Mouse (Mus musculus) intestine, embryonic 15.5 days (tissue): Measurements from ENCODE around the gene Myh4. TPM values are rescaled to one million over a fixed set of nuclear protein-coding genes. Genes with fewer than 3 reads are reported as not detected.

Experiments used
- ATAC-seq: fragments of 200-750 bp; cut with Nextera tagmentation; 2 replicates; pipeline ENCODE4 v1.8.0; 2017; ENCODE audit warnings: moderate TSS enrichment, moderate library complexity
- H3K27ac ChIP-seq: fragments of 300-500 bp; sonication (generic); 2 replicates; pipeline ENCODE4 v1.5.1; 2015; ENCODE audit warnings: mild to moderate bottlenecking, inconsistent platforms
- H3K27me3 ChIP-seq: fragments of 300-500 bp; sonication (generic); replicated peaks from 2 replicates; pipeline ENCODE4 v1.6.1; 2015; ENCODE audit warnings: inconsistent platforms
- H3K36me3 ChIP-seq: fragments of 300-500 bp; sonication (generic); 2 replicates; pipeline ENCODE4 v1.6.1; 2015; ENCODE audit warnings: inconsistent platforms
- H3K4me1 ChIP-seq: fragments of 300-500 bp; sonication (generic); replicated peaks from 2 replicates; pipeline ENCODE4 v1.6.1; 2015; ENCODE audit warnings: inconsistent platforms
- H3K4me2 ChIP-seq: fragments of 300-500 bp; sonication (generic); replicated peaks from 2 replicates; pipeline ENCODE4 v1.6.1; 2015; ENCODE audit warnings: mild to moderate bottlenecking, inconsistent platforms
- H3K4me3 ChIP-seq: fragments of 300-500 bp; sonication (generic); replicated peaks from 2 replicates; pipeline ENCODE4 v1.5.1; 2015; ENCODE audit warnings: inconsistent platforms
- H3K9ac ChIP-seq: fragments of 300-500 bp; sonication (generic); 2 replicates; pipeline ENCODE4 v1.6.1; 2015; ENCODE audit warnings: inconsistent platforms
- H3K9me3 ChIP-seq: fragments of 300-500 bp; sonication (generic); 2 replicates; pipeline ENCODE4 v1.6.1; 2016; ENCODE audit warnings: inconsistent platforms
- WGBS: fragments of 180-500 bp; shearing (Covaris S2); methylation state at CpG from one replicate; pipeline ENCODE4 v1.1.7; 2015; 5-methylcytosine and 5-hydroxymethylcytosine counted together
- polyA plus RNA-seq: library from polyadenylated mRNA; unstranded; fragments of >200 nt; fragmentation: Nextera tagmentation; extraction: Ambion mirVana; gene quantifications from 2 replicates; pipeline ENCODE4 v1.2.1, GENCODE M21; 2015

The Myh4 gene
- polyA plus RNA-seq, 1 experiment from 2014 or later, result 0.08 TPM

- no peaks in the 10 kb centered on the region for H3K4me1 ChIP-seq
- H3K27me3 ChIP-seq, result no peaks in the 10 kb centered on the region
- no peak overlapping the region for H3K4me3 ChIP-seq
- ATAC-seq, result no peak
- H3K27ac ChIP-seq, result no peak overlapping the region
- no peaks in the 10 kb centered on the region for H3K36me3 ChIP-seq
- H3K9ac ChIP-seq, result no peak overlapping the region
- WGBS, result 82% methylated on average over 9 of the region's 9 CpGs
- no peaks in the 10 kb centered on the region for H3K9me3 ChIP-seq
- H3K4me2 ChIP-seq, result no peak overlapping the region
Observed at GRCm38 (mm10) chr11:67236799-67237198, 1.0 kb upstream of the Myh4 start.

- Histone ChIP-seq H3K4me3 (no peak overlapping the region), H3K4me1 (no peaks in the 10 kb centered on the region), H3K9ac (no peak overlapping the region), H3K27me3 (no peaks in the 10 kb centered on the region), H3K36me3 (no peaks in the 10 kb centered on the region), H3K9me3 (no peaks in the 10 kb centered on the region), H3K27ac (no peak overlapping the region), H3K4me2 (no peak overlapping the region)
- 81% methylated on average over 6 of the region's 6 CpGs for WGBS
- ATAC-seq, result no peak
Observed at GRCm38 (mm10) chr11:67241051-67241450, 3.2 kb downstream of the Myh4 start.

GRCm38 (mm10) chr11:67253691-67254090 is 15.9 kb downstream of the Myh4 start:
- Histone ChIP-seq H3K4me2 (no peak overlapping the region), H3K9ac (no peak overlapping the region), H3K4me1 (no peaks in the 10 kb centered on the region), H3K9me3 (no peaks in the 10 kb centered on the region), H3K27ac (no peak overlapping the region), H3K27me3 (no peaks in the 10 kb centered on the region), H3K4me3 (no peak overlapping the region), H3K36me3 (no peaks in the 10 kb centered on the region)
- 91% methylated on average over 4 of the region's 4 CpGs for WGBS
- ATAC-seq, result no peak

GRCm38 (mm10) chr11:67257048-67257447 is 19.2 kb downstream of the Myh4 start:
- ATAC-seq, result no peak
- no peaks in the 10 kb centered on the region for H3K9me3 ChIP-seq
- H3K4me1 ChIP-seq, result no peaks in the 10 kb centered on the region
- no peaks in the 10 kb centered on the region for H3K27me3 ChIP-seq
- no peak overlapping the region for H3K4me2 ChIP-seq
- H3K36me3 ChIP-seq, result no peaks in the 10 kb centered on the region
- 88% methylated on average over 7 of the region's 7 CpGs for WGBS
- no peak overlapping the region for H3K27ac ChIP-seq
- no peak overlapping the region for H3K9ac ChIP-seq
- no peak overlapping the region for H3K4me3 ChIP-seq

- Histone ChIP-seq H3K27me3 (no peaks in the 10 kb centered on the region), H3K9me3 (no peaks in the 10 kb centered on the region), H3K9ac (no peak overlapping the region), H3K36me3 (no peaks in the 10 kb centered on the region), H3K4me2 (no peak overlapping the region), H3K27ac (no peak overlapping the region), H3K4me1 (no peaks in the 10 kb centered on the region), H3K4me3 (no peak overlapping the region)
- WGBS, result 78% methylated on average over 6 of the region's 6 CpGs
- no peak for ATAC-seq
Observed at GRCm38 (mm10) chr11:67260956-67261355, 23.1 kb downstream of the Myh4 start.

GRCm38 (mm10) chr11:67276601-67277174 is 38.9 kb downstream of the Myh4 start, which contains the start of gene Myh8:
Gene Myh8, plus strand, starts transcription at chr11:67277124.
- Histone ChIP-seq H3K9ac (no peak within 1 kb of the TSS), H3K4me1 (no peaks in the 10 kb centered on the region), H3K27me3 (no peaks in the 10 kb centered on the region), H3K4me3 (no peak within 1 kb of the TSS), H3K4me2 (no peak within 1 kb of the TSS), H3K36me3 (no peaks in the 10 kb centered on the region), H3K9me3 (no peaks in the 10 kb centered on the region), H3K27ac (no peak within 1 kb of the TSS)
- ATAC-seq, result no peak
- 66% methylated on average over 10 of the region's 10 CpGs for whole genome bisulfite sequencing

- ATAC-seq, result no peak
- WGBS, result 76% methylated on average over 1 of the region's 1 CpGs
Observed at GRCm38 (mm10) chr11:67293440-67293839, 55.6 kb downstream of the Myh4 start.

More at GRCm38 (mm10) chr11:67293440-67293839, 55.6 kb downstream of the Myh4 start:
- no peak overlapping the region for H3K4me3 ChIP-seq
- no peaks in the 10 kb centered on the region for H3K9me3 ChIP-seq
- H3K9ac ChIP-seq, result no peak overlapping the region
- no peak overlapping the region for H3K27ac ChIP-seq
- no peaks in the 10 kb centered on the region for H3K4me1 ChIP-seq
- H3K36me3 ChIP-seq, result no peaks in the 10 kb centered on the region
- no peaks in the 10 kb centered on the region for H3K27me3 ChIP-seq
- H3K4me2 ChIP-seq, result no peak overlapping the region

Other genes starting within 250 kb of the Myh4 start
- gene Tmem220, start 212.9 kb upstream of the Myh4 start, polyA plus RNA-seq, result 2.7 and 3.0 TPM in 2 replicates
- 20.8 and 24.2 TPM in 2 replicates for gene Adprm, start 185.4 kb upstream of the Myh4 start, polyA plus RNA-seq
- gene Sco1, start 185.4 kb upstream of the Myh4 start, polyA plus RNA-seq, result 19.5 and 20.7 TPM in 2 replicates
- 0.48 and 1.2 TPM in 2 replicates for gene Myh3, start 159.7 kb upstream of the Myh4 start, polyA plus RNA-seq
- 0.03 TPM in 1 of 2 replicates, not detected in the other for gene Myh2, start 67.0 kb upstream of the Myh4 start, polyA plus RNA-seq
- 0.03 TPM in 1 of 2 replicates, not detected in the other for gene Myh1, start 38.0 kb upstream of the Myh4 start, polyA plus RNA-seq
- gene Myh8, start 39.1 kb downstream of the Myh4 start, polyA plus RNA-seq, result 0.48 and 1.5 TPM in 2 replicates
- gene Myh13, start 83.6 kb downstream of the Myh4 start, polyA plus RNA-seq, result not detected in 2 replicates
- 10.1 and 10.4 TPM in 2 replicates for gene Gas7, start 217.4 kb downstream of the Myh4 start, polyA plus RNA-seq